Mouse (Mus musculus) heart, adult 9 months (tissue): ENCODE results near the gene Sptbn4.

ENCODE experiments used
- DNase-seq, 2 experiments: peaks; one replicate each; pipeline ENCODE4 v3.0.0; 2022; ENCODE audit warnings: low spot score in 2 of 2

Sptbn4 gene

GRCm38 (mm10) chr7:27354783-27355182 is 92.7 kb downstream of the Sptbn4 start:
- no peak for DNase-seq

- peak; percentile 47 to 66 for DNase-seq
Observed at GRCm38 (mm10) chr7:27354144-27354543, 93.3 kb downstream of the Sptbn4 start.

- no peak for DNase-seq
Observed at GRCm38 (mm10) chr7:27345444-27345843, 102.0 kb downstream of the Sptbn4 start.

- no peak for DNase-seq
Observed at GRCm38 (mm10) chr7:27342595-27342994, 104.9 kb downstream of the Sptbn4 start.

GRCm38 (mm10) chr7:27339519-27339918 is 108.0 kb downstream of the Sptbn4 start:
- no peak for DNase-seq

- no peak for DNase-seq
Observed at GRCm38 (mm10) chr7:27339114-27339513, 108.4 kb downstream of the Sptbn4 start.

GRCm38 (mm10) chr7:27337175-27337853 is 110.2 kb downstream of the Sptbn4 start, which contains the start of gene Ltbp4:
TSS of gene Ltbp4 (minus strand) at chr7:27337692.
- DNase-seq, result no peak

GRCm38 (mm10) chr7:27335928-27336823 is 111.3 kb downstream of the Sptbn4 start:
- DNase-seq, result peak; percentile 85 to 92

- DNase-seq, result peak in 1 of 2 experiments; percentile 31
Observed at GRCm38 (mm10) chr7:27335011-27335720, 112.3 kb downstream of the Sptbn4 start.

GRCm38 (mm10) chr7:27334405-27334911 is 113.0 kb downstream of the Sptbn4 start:
- DNase-seq, result peak; percentile 88 to 91

- peak; percentile 59 to 67 for DNase-seq
Observed at GRCm38 (mm10) chr7:27333316-27333941, 114.1 kb downstream of the Sptbn4 start.

GRCm38 (mm10) chr7:27332353-27333199 is 114.9 kb downstream of the Sptbn4 start:
- peak; percentile 91 to 94 for DNase-seq

GRCm38 (mm10) chr7:27331854-27332253 is 115.6 kb downstream of the Sptbn4 start:
- peak in 1 of 2 experiments; percentile 41 for DNase-seq

- DNase-seq, result no peak
Observed at GRCm38 (mm10) chr7:27331541-27331851, 116.0 kb downstream of the Sptbn4 start.

- peak; percentile 97 to 98 for DNase-seq
Observed at GRCm38 (mm10) chr7:27330709-27331540, 116.6 kb downstream of the Sptbn4 start.

GRCm38 (mm10) chr7:27329981-27330380 is 117.5 kb downstream of the Sptbn4 start:
- DNase-seq, result no peak

- DNase-seq, result peak; percentile 80 to 82
Observed at GRCm38 (mm10) chr7:27329326-27329947, 118.0 kb downstream of the Sptbn4 start.

- peak; percentile 83 to 87 for DNase-seq
Observed at GRCm38 (mm10) chr7:27328648-27329047, 118.8 kb downstream of the Sptbn4 start.

GRCm38 (mm10) chr7:27328161-27328560 is 119.3 kb downstream of the Sptbn4 start:
- DNase-seq, result peak in 1 of 2 experiments; percentile 73
